Mouse (Mus musculus) left cerebral cortex, adult 9 months (tissue): ENCODE results near the gene 2010005H15Rik.
"Not testable (repeated sequence)": the region's sequence is repeated elsewhere in the genome, so short reads cannot be mapped to it uniquely, and the experiment has no call there.

Source experiments
- DNase-seq, 2 experiments: peaks; one replicate each; pipeline ENCODE4 v3.0.0; 2022; ENCODE audit warnings: low spot score in 2 of 2

Gene 2010005H15Rik

DNA sequence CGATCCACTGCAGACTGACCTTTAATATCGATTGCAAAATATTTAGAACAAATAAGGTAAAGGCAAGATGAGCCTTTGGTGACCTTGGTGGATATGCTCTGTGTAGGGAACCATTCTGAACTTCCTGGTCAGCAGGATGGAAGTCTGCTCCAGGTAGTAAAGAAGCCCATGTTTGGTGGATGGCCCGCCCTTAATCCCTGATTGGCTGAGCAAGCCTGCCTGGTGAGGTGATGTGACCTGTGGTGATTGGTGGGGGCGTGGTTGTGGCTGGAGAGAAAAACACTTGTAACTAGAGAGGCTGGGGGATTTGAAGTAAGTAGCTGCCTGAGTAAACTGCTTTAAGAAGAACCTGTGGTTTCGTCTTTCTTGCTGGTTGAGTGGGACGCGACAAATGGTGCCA is at the start of gene 2010005H15Rik:
TSS of gene 2010005H15Rik (plus strand) at position 301 of the 400 bp plus-strand sequence.
- not testable (repeated sequence) for DNase-seq

DNA sequence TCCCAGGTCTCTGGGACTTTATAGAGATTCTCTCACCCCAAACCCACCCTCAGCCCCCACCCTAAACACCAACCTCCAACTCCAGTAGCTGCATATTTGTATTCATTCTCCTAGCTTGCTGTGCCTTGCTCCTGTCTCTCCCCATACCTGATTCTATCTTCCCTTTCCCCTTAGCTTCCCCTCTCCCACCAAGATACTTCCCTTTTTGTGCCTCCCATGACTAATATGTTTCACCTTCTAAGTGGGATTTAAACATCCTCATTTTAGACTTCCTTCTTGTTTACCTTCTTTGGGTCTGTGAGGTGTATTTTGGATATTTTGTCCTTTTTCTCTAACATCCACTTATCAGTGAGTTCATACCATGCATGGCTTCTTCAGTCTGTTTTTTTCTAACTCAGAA is 45.2 kb upstream of the 2010005H15Rik start:
- DNase-seq, result no peak

DNA sequence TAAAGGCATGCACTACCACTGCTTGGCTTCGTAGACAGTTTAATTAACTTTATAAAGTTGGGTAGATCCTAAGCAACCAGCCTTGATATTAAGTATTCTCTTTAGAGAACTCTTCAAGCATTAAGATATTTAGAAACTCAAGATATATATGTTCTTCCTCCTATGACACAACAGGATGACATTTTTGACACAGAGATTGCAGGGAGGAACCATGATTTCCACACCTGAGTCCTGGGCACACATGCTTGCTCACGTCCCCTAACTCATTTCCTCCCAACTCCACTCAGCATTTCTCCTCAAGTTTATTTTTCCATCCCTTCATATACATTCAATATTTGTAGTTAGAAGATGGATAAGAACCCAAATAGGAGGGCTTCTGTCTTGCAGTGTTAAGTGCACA is 41.4 kb upstream of the 2010005H15Rik start:
- no peak for DNase-seq

DNA sequence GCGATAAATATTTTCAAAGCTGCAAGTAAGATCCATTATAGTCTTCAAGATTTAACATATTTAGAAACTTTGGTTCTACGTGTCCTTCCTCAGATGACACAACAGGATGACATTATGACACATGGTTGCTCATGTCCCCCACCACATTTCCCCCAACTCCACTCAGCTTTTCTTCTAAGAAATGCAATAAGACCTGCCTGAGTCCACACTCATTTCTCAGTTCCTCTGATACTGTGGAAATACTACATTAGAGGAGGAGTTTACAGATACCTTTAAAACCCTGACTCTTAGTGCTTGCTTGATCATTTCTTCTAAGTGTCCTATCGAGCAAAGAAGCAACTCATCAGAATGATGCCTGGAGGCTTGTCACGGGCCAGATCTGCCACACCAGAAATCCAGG is 37.4 kb upstream of the 2010005H15Rik start, which contains the start of gene Gm5483:
TSS of gene Gm5483 (plus strand) at position 301 of the 400 bp plus-strand sequence.
- not testable (repeated sequence) for DNase-seq

DNA sequence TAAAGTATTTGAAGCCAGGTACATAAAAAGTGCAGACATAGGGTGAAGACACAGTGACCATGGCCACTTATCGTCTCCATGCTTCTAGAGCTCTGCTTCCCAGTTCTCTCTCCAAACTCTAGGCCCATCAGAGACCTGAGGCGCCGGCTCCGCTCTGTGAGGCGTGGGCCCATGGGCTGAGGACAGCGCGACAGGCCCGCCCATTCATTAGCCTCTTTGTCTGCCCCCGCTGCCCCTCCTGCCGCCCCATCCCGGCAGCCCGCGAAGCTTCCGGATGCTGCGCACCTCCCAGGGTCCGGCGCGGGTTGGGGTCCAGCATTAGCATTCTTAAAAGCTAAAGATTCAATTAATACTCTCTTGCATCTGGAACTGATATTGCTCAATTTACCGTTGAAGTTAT is 22.0 kb upstream of the 2010005H15Rik start:
- no peak for DNase-seq

DNA sequence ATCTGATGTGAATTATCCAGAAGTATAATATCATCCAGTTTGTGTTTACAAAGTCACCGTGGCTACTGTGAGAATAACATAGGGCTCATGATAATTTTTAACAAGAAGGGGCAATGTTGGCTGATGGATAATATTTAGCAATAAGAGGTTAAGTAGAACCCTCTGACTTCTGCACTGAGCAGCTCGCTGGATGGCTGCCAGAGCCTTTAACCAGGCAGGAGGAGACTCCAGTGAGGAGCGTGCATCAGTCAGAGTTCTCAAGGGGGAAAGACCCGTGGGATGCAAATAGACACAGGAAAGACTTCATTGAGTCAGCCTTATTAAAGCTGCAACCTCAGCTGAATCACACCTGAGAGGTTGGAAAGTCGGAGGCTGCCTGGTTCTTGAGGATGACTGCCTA is 17.4 kb upstream of the 2010005H15Rik start:
- no peak for DNase-seq

DNA sequence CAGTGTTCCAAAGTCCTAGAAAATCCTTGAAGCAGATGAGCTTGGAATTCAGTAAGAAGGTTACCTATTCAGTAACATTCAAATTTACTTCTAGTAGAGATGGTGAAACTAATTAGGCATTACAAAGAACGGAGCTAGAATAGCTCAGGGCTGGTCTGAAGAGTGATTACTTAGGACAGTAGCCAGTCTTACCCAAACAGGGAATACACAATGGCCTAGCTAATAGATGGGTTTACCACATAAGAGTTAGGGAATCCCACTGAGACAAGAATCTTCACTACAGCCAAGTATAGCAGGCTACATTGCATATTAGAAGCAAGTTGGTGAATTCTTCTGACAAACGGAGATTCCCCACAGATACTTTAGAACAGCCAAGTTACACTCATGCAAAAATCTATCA is 15.6 kb upstream of the 2010005H15Rik start:
- not testable (repeated sequence) for DNase-seq

DNA sequence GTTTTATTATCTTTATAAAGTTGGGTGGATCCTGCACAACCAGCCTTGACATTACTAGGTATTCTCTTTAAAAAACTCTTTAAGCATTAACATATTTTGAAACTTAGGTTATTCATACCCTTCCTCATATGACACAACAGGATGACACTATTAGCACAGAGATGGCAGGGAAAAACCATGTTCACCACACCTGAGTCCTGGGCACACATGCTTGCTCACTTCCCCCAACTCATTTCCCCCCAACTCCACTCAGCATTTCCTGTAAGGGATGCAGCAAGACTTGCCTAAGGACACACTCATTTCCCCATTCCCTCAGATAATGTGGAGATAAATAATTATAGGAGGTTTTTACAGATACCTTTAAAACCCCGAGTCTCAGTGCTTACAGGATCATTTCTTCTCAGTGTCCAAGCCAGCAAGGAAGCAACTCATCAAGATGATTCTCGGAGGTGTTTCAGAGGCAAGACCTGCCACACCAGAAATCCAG is 11.3 kb upstream of the 2010005H15Rik start, which contains the start of gene Gm5416:
TSS of gene Gm5416 (plus strand) at position 437 of the 487 bp plus-strand sequence.
- no peak for DNase-seq

DNA sequence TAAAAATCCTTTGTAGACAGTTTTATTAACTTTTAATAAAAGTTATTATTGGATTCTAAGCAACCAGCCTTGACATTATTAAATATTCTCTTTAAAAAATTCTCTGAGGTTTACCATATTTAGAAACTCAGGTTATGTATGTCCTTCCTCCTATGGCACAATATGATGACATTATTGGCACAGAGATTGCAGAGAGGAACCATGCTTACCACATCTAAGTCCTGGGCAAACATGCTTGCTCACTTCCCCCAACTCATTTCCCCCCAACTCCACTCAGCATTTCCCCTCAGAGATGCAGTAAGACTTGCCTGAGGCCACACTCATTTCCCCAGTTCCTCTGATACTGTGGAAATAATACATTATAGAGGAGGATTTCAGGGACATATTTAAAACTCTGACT is 39.3 kb downstream of the 2010005H15Rik start:
- DNase-seq, result not testable (repeated sequence)

DNA sequence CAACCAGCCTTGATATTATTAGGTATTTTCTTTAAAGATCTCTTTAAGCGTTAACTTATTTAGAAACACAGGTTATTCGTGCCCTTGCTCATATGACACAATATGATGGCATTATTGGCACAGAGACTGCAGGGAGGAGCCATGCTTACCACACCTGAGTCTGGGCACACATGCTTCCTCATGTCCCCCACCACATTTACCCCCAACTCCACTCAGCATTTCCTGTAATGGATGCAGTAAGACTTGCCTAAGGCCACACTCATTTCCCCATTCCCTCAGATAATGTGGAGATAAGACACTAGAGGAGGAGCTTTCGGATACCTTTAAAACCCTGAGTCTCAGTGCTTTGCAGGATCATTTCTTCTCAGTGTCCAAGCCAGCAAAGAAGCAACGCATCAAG is 55.5 kb downstream of the 2010005H15Rik start, which contains the start of gene Stfa1:
TSS of gene Stfa1 (plus strand) at position 156 of the 400 bp plus-strand sequence.
- not testable (repeated sequence) for DNase-seq

DNA sequence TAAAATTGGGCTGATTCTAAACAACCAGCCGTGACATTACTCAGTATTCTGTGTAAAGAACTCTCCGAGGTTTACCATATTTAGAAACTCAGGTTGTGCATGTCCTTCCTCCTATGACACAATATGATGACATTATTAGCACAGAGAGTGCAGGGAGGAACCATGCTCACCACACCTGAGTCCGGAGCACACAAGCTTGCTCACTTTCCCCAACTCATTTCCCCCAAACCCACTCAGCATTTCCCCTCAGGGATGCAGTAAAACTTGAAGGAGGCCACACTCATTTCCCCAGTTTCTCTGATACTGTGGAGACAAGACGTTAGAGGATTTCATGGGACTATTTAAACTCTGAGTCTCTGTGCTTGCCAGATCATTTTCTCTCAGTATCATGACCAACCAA is 67.9 kb downstream of the 2010005H15Rik start:
- no peak for DNase-seq
